Mouse (Mus musculus) heart, postnatal 0 days (tissue): Measurements from ENCODE around the gene Gm37240. TPM values are rescaled to one million over a fixed set of nuclear protein-coding genes. Genes with fewer than 3 reads are reported as not detected.

Source experiments
- ATAC-seq: fragments of 200-750 bp; cut with Nextera tagmentation; 2 replicates; pipeline ENCODE4 v1.8.0; 2017; ENCODE audit warnings: low read depth, moderate number of reproducible peaks, moderate library complexity; ENCODE audit not compliant: insufficient read depth
- DNase-seq: peaks from one replicate; pipeline ENCODE4 v3.0.0-alpha.2; 2016; ENCODE audit warnings: low spot score
- H3K27ac ChIP-seq: fragments of 300-500 bp; sonication (generic); 2 replicates; pipeline ENCODE4 v1.5.1; 2014; ENCODE audit warnings: low read depth, mild to moderate bottlenecking
- H3K27me3 ChIP-seq: fragments of 300-500 bp; sonication (generic); 2 replicates; pipeline ENCODE4 v1.6.1; 2014; ENCODE audit warnings: low read length, mixed read lengths; ENCODE audit not compliant: control insufficient read depth, insufficient read depth
- H3K36me3 ChIP-seq: fragments of 300-500 bp; sonication (generic); replicated peaks from 2 replicates; pipeline ENCODE4 v1.6.1; 2014; ENCODE audit warnings: low read length, mixed read lengths; ENCODE audit not compliant: control insufficient read depth, insufficient read depth
- H3K4me1 ChIP-seq: fragments of 300-500 bp; sonication (generic); 2 replicates; pipeline ENCODE4 v1.6.1; 2014; ENCODE audit warnings: antibody characterized with exemption; ENCODE audit not compliant: control insufficient read depth, insufficient read depth
- H3K4me2 ChIP-seq: fragments of 300-500 bp; sonication (generic); 2 replicates; pipeline ENCODE4 v1.6.1; 2014; ENCODE audit warnings: low read depth, mild to moderate bottlenecking, low read length, moderate library complexity
- H3K4me3 ChIP-seq: fragments of 300-500 bp; sonication (generic); 2 replicates; pipeline ENCODE4 v1.5.1; 2014; ENCODE audit warnings: low read depth, low read length
- H3K9ac ChIP-seq: fragments of 300-500 bp; sonication (generic); replicated peaks from 2 replicates; pipeline ENCODE4 v1.6.1; 2014; ENCODE audit warnings: low read depth, low read length, mixed read lengths
- H3K9me3 ChIP-seq: fragments of 300-500 bp; sonication (generic); replicated peaks from 2 replicates; pipeline ENCODE4 v1.6.1; 2016; ENCODE audit warnings: low read length; ENCODE audit not compliant: control insufficient read depth
- CTCF ChIP-seq: IDR thresholded peaks from 2 replicates; pipeline ENCODE4 v1.5.1; 2016; ENCODE audit warnings: antibody characterized with exemption, control low read depth, low read depth
- EP300 ChIP-seq: IDR thresholded peaks from 2 replicates; pipeline ENCODE4 v1.6.1; 2016; ENCODE audit warnings: antibody characterized with exemption, low read depth
- WGBS: fragments of 180-500 bp; shearing (Covaris S2); extraction: QIAGEN DNeasy Blood & Tissue Kit; methylation state at CpG from one replicate; pipeline ENCODE4 v1.1.7; 2014; 5-methylcytosine and 5-hydroxymethylcytosine counted together
- polyA plus RNA-seq: library from polyadenylated mRNA; unstranded; fragments of >200 nt; fragmentation: Nextera tagmentation; extraction: Ambion mirVana; gene quantifications from 2 replicates; pipeline ENCODE4 v1.2.1, GENCODE M21; 2015
- total RNA-seq: library from RNA; depleted of rRNA; stranded (reverse); fragments of >200 nt; gene quantifications from 2 replicates; pipeline ENCODE4 v1.2.3, GENCODE M21; 2014; ENCODE audit warnings: low replicate concordance

The Gm37240 gene
- total and polyA plus RNA-seq, 2 experiments from 2014 or later, result 21.7 to 72.1 TPM

GRCm38 (mm10) chr3:85172096-85172495 lies 715.2 kb downstream of the Gm37240 start:
- 74% methylated on average over 12 of the region's 12 CpGs for WGBS
- Histone ChIP-seq H3K36me3 (no peaks in the 10 kb centered on the region), H3K4me1 (peaks cover 4% of the 10 kb centered on the region; the same call in 1 of the 2 replicates), H3K9me3 (no peaks in the 10 kb centered on the region), H3K4me2 (no peak overlapping the region), H3K27me3 (no peaks in the 10 kb centered on the region), H3K4me3 (no peak overlapping the region), H3K9ac (no peak overlapping the region), H3K27ac (no peak overlapping the region)
- no peak for DNase-seq
- TF ChIP-seq CTCF, result no peak
- no peak for TF ChIP-seq EP300
- ATAC-seq, result no peak

- DNase-seq (no peak), ATAC-seq (no peak)
- Histone ChIP-seq H3K27me3 (no peaks in the 10 kb centered on the region), H3K4me2 (no peak overlapping the region), H3K9me3 (no peaks in the 10 kb centered on the region), H3K27ac (no peak overlapping the region), H3K36me3 (no peaks in the 10 kb centered on the region), H3K4me3 (no peak overlapping the region), H3K9ac (no peak overlapping the region), H3K4me1 (no peaks in the 10 kb centered on the region)
- 86% methylated on average over 2 of the region's 2 CpGs for WGBS
- TF ChIP-seq EP300, result no peak
- TF ChIP-seq CTCF, result no peak
Measured at GRCm38 (mm10) chr3:85168816-85169215, 718.5 kb downstream of the Gm37240 start.

- Histone ChIP-seq H3K9me3 (no peaks in the 10 kb centered on the region), H3K27me3 (no peaks in the 10 kb centered on the region), H3K9ac (no peak overlapping the region), H3K4me2 (no peak overlapping the region), H3K4me1 (no peaks in the 10 kb centered on the region), H3K36me3 (no peaks in the 10 kb centered on the region), H3K27ac (no peak overlapping the region), H3K4me3 (no peak overlapping the region)
- TF ChIP-seq CTCF (no peak), EP300 (no peak)
- no peak for ATAC-seq
- WGBS, result 18% methylated on average over 1 of the region's 1 CpGs
- no peak for DNase-seq
Measured at GRCm38 (mm10) chr3:85164931-85165330, 722.4 kb downstream of the Gm37240 start.

- H3K27me3 ChIP-seq, result no peaks in the 10 kb centered on the region
- H3K9me3 ChIP-seq, result no peaks in the 10 kb centered on the region
- DNase-seq (no peak), ATAC-seq (no peak)
- TF ChIP-seq CTCF (no peak), EP300 (no peak)
- no peaks in the 10 kb centered on the region for H3K4me1 ChIP-seq
- WGBS, result 81% methylated on average over 5 of the region's 5 CpGs
- no peaks in the 10 kb centered on the region for H3K36me3 ChIP-seq
- no peak overlapping the region for H3K9ac ChIP-seq
- no peak overlapping the region for H3K27ac ChIP-seq
- no peak overlapping the region for H3K4me2 ChIP-seq
- H3K4me3 ChIP-seq, result no peak overlapping the region
Measured at GRCm38 (mm10) chr3:85163396-85163795, 723.9 kb downstream of the Gm37240 start.

GRCm38 (mm10) chr3:85162430-85162829 lies 724.9 kb downstream of the Gm37240 start:
- Histone ChIP-seq H3K4me1 (no peaks in the 10 kb centered on the region), H3K4me3 (no peak overlapping the region), H3K27ac (no peak overlapping the region), H3K36me3 (no peaks in the 10 kb centered on the region), H3K27me3 (no peaks in the 10 kb centered on the region), H3K4me2 (no peak overlapping the region), H3K9me3 (no peaks in the 10 kb centered on the region), H3K9ac (no peak overlapping the region)
- 92% methylated on average over 3 of the region's 3 CpGs for WGBS
- no peak for ATAC-seq
- TF ChIP-seq CTCF (no peak), EP300 (no peak)
- no peak for DNase-seq

- H3K9me3 ChIP-seq, result no peaks in the 10 kb centered on the region
- H3K9ac ChIP-seq, result no peak overlapping the region
- no peaks in the 10 kb centered on the region for H3K27me3 ChIP-seq
- H3K27ac ChIP-seq, result no peak overlapping the region
- H3K4me3 ChIP-seq, result no peak overlapping the region
- 83% methylated on average over 10 of the region's 10 CpGs for WGBS
- H3K4me2 ChIP-seq, result no peak overlapping the region
- DNase-seq (no peak), ATAC-seq (no peak)
- TF ChIP-seq CTCF, result no peak
- TF ChIP-seq EP300, result no peak
- no peaks in the 10 kb centered on the region for H3K36me3 ChIP-seq
- H3K4me1 ChIP-seq, result no peaks in the 10 kb centered on the region
Measured at GRCm38 (mm10) chr3:85160816-85161215, 726.5 kb downstream of the Gm37240 start.
